Mouse (Mus musculus): ENCODE results near the gene Pip5k1c. TPM values are rescaled to one million over a fixed set of nuclear protein-coding genes. Genes with fewer than 3 reads are reported as not detected.

Gene Pip5k1c
- polyA plus RNA-seq, 1 experiment from 2014 or later, result 14.7 TPM

DNA sequence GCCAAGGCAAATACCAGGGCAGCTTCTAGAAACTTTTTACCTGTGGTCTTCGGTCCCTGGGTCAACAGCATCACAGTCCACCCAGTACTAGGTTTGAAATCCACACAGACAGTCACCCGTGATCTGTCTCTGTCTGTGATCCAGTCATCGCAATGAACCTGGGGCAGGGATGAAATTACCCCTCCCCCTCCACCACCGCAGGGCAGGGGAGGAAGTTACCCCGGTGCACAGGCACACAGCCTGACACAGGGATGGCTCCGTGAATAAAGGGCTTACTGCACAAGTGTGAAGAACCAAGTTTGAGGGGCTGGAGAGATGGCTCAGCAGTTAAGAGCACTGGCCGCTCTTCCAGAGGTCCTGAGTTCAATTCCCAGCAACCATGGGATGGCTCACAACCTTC is 11.0 kb downstream of the Pip5k1c start:
- no peaks in the 10 kb centered on the region for H3K27me3 ChIP-seq (ENCODE audit: control insufficient read depth, insufficient read depth, low read depth, low read length)
- 34% methylated on average over 7 of the region's 7 CpGs for WGBS (ENCODE audit: insufficient replicate concordance)
- H3K4me3 ChIP-seq (ENCODE audit: low read depth, low read length), result no peak overlapping the region
- H3K9ac ChIP-seq (ENCODE audit: low read depth, low read length), result no peak overlapping the region
- H3K27ac ChIP-seq (ENCODE audit: low read length), result no peak overlapping the region
- H3K9me3 ChIP-seq (replicated peaks; ENCODE audit: control insufficient read depth, low read length), result no peaks in the 10 kb centered on the region
- no peak for ATAC-seq (ENCODE audit: low read depth)
- H3K4me1 ChIP-seq (ENCODE audit: control insufficient read depth, low read depth, low read length), result peaks cover 62% of the 10 kb centered on the region
- H3K36me3 ChIP-seq (ENCODE audit: control insufficient read depth, insufficient read depth), result peaks cover 18% of the 10 kb centered on the region
- no peak overlapping the region for H3K4me2 ChIP-seq (ENCODE audit: low read depth, low read length)

DNA sequence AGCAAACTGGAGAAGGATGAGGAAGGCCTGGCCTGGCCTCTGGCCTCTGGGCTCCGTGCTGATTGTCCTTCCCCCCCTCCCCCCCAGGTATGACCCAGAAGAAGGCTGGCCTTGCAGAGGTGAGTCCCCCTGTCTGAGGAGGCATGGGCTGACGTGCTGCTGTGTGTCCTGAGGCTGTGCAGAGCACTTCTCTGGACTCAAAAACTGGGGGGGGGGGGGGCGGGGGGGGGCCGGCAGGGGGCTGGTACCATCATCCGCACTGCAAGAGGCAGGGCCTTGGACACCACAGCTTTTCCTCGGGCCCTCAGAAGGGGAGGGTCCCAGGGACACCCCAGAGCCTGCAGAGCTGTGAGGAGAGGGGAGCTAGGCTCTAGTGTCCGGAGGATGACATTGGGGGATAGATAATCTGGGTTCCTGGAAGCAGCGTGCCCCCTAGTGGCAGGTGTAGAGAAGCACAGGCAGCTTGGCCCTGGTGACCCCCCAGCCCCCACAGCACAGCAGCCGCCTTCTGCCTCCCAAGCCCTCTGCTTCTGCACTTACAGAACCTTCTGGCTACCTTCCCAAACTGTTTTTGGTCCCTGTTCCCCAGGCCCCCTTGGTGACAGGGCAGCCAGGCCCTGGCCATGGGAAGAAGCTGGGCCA is 12.0 kb downstream of the Pip5k1c start:
- peak; percentile 10; the same call in 1 of the 2 replicates for ATAC-seq (ENCODE audit: low read depth)
- H3K9ac ChIP-seq (ENCODE audit: low read depth, low read length), result no peak overlapping the region
- H3K9me3 ChIP-seq (replicated peaks; ENCODE audit: control insufficient read depth, low read length), result no peaks in the 10 kb centered on the region
- no peak overlapping the region for H3K4me2 ChIP-seq (ENCODE audit: low read depth, low read length)
- no peaks in the 10 kb centered on the region for H3K27me3 ChIP-seq (ENCODE audit: control insufficient read depth, insufficient read depth, low read depth, low read length)
- H3K27ac ChIP-seq (ENCODE audit: low read length), result no peak overlapping the region
- peaks cover 25% of the 10 kb centered on the region for H3K36me3 ChIP-seq (ENCODE audit: control insufficient read depth, insufficient read depth)
- no peak overlapping the region for H3K4me3 ChIP-seq (ENCODE audit: low read depth, low read length)
- H3K4me1 ChIP-seq (ENCODE audit: control insufficient read depth, low read depth, low read length), result peaks cover 53% of the 10 kb centered on the region
- WGBS (ENCODE audit: insufficient replicate concordance), result 16% methylated on average over 6 of the region's 9 CpGs

- ATAC-seq (ENCODE audit: low read depth), result no peak
- Histone ChIP-seq H3K4me2 (ENCODE audit: low read depth, low read length) (no peak overlapping the region), H3K27me3 (ENCODE audit: control insufficient read depth, insufficient read depth, low read depth, low read length) (no peaks in the 10 kb centered on the region), H3K36me3 (ENCODE audit: control insufficient read depth, insufficient read depth) (peaks cover 25% of the 10 kb centered on the region), H3K9me3 (replicated peaks; ENCODE audit: control insufficient read depth, low read length) (no peaks in the 10 kb centered on the region), H3K4me3 (ENCODE audit: low read depth, low read length) (no peak overlapping the region), H3K9ac (ENCODE audit: low read depth, low read length) (no peak overlapping the region), H3K27ac (ENCODE audit: low read length) (no peak overlapping the region), H3K4me1 (ENCODE audit: control insufficient read depth, low read depth, low read length) (peaks cover 44% of the 10 kb centered on the region)
- 84% methylated on average over 14 of the region's 14 CpGs for WGBS (ENCODE audit: insufficient replicate concordance)
These were observed 12.9 kb downstream of the Pip5k1c start for GRCm38 (mm10) chr10:81305663-81306062.

DNA sequence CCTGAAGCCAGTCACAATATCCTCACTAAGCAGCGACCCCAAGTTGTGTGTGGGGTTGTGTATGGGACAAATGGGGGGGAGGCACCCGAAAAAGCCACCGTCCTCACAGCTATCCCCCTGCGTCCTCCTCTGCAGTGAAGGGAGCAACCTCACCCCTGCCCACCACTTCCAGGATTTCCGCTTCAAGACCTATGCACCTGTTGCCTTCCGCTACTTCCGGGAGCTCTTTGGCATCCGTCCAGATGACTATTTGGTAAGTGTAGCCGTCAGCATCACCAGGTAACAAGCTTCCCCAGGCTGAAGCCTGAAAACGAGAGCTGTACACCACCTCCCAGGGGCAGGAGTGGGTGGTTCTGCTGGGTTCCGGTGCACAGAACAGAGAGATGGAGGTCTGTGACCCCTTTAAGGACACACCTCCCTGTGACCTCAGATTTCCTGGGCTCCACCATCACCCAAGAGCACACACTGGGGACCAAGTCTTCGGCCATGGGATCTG is 13.5 kb downstream of the Pip5k1c start:
- no peak for ATAC-seq (ENCODE audit: low read depth)
- H3K4me2 ChIP-seq (ENCODE audit: low read depth, low read length), result no peak overlapping the region
- WGBS (ENCODE audit: insufficient replicate concordance), result 81% methylated on average over 12 of the region's 12 CpGs
- no peaks in the 10 kb centered on the region for H3K27me3 ChIP-seq (ENCODE audit: control insufficient read depth, insufficient read depth, low read depth, low read length)
- no peak overlapping the region for H3K4me3 ChIP-seq (ENCODE audit: low read depth, low read length)
- H3K9ac ChIP-seq (ENCODE audit: low read depth, low read length), result no peak overlapping the region
- no peak overlapping the region for H3K27ac ChIP-seq (ENCODE audit: low read length)
- H3K36me3 ChIP-seq (ENCODE audit: control insufficient read depth, insufficient read depth), result peaks cover 25% of the 10 kb centered on the region
- peaks cover 39% of the 10 kb centered on the region for H3K4me1 ChIP-seq (ENCODE audit: control insufficient read depth, low read depth, low read length)
- H3K9me3 ChIP-seq (replicated peaks; ENCODE audit: control insufficient read depth, low read length), result no peaks in the 10 kb centered on the region

GRCm38 (mm10) chr10:81306837-81307682 is 14.3 kb downstream of the Pip5k1c start:
- WGBS (ENCODE audit: insufficient replicate concordance), result 83% methylated on average over 21 of the region's 21 CpGs
- Histone ChIP-seq H3K27me3 (ENCODE audit: control insufficient read depth, insufficient read depth, low read depth, low read length) (no peaks in the 10 kb centered on the region), H3K4me1 (ENCODE audit: control insufficient read depth, low read depth, low read length) (peaks cover 30% of the 10 kb centered on the region), H3K9me3 (replicated peaks; ENCODE audit: control insufficient read depth, low read length) (no peaks in the 10 kb centered on the region), H3K27ac (ENCODE audit: low read length) (no peak overlapping the region), H3K36me3 (ENCODE audit: control insufficient read depth, insufficient read depth) (peaks cover 25% of the 10 kb centered on the region), H3K9ac (ENCODE audit: low read depth, low read length) (no peak overlapping the region), H3K4me2 (ENCODE audit: low read depth, low read length) (no peak overlapping the region), H3K4me3 (ENCODE audit: low read depth, low read length) (no peak overlapping the region)
- ATAC-seq (ENCODE audit: low read depth), result no peak

DNA sequence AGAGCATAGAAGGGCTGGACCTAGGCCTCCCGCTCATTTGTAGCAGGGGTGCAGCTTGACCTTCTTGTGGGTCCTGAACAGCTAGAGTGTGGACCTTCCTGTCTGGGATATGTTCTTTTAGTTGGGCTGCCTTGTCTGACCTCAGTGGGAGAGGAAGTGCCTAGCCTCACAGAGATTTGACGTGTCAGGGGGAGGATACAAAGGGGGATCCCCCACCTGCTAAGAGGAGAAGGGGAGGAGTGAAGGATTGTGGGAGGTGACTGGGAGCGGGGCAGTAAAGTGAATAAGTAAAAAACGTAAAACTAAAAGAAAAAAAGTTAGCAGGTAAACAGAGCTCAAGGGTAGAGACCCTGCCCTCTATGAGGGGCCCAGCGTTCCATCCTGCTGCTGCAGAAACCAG is 16.8 kb downstream of the Pip5k1c start:
- H3K4me3 ChIP-seq (ENCODE audit: low read depth, low read length), result no peak overlapping the region
- H3K27ac ChIP-seq (ENCODE audit: low read length), result no peak overlapping the region
- 72% methylated on average over 5 of the region's 5 CpGs for WGBS (ENCODE audit: insufficient replicate concordance)
- H3K4me2 ChIP-seq (ENCODE audit: low read depth, low read length), result no peak overlapping the region
- no peaks in the 10 kb centered on the region for H3K27me3 ChIP-seq (ENCODE audit: control insufficient read depth, insufficient read depth, low read depth, low read length)
- no peak for ATAC-seq (ENCODE audit: low read depth)
- no peaks in the 10 kb centered on the region for H3K9me3 ChIP-seq (replicated peaks; ENCODE audit: control insufficient read depth, low read length)
- peaks cover 6% of the 10 kb centered on the region for H3K4me1 ChIP-seq (ENCODE audit: control insufficient read depth, low read depth, low read length)
- peaks cover 31% of the 10 kb centered on the region for H3K36me3 ChIP-seq (ENCODE audit: control insufficient read depth, insufficient read depth)
- no peak overlapping the region for H3K9ac ChIP-seq (ENCODE audit: low read depth, low read length)

GRCm38 (mm10) chr10:81313581-81313980 is 20.8 kb downstream of the Pip5k1c start:
- H3K27ac ChIP-seq (ENCODE audit: low read length), result no peak overlapping the region
- WGBS (ENCODE audit: insufficient replicate concordance), result 91% methylated on average over 13 of the region's 13 CpGs
- H3K4me2 ChIP-seq (ENCODE audit: low read depth, low read length), result no peak overlapping the region
- no peak overlapping the region for H3K9ac ChIP-seq (ENCODE audit: low read depth, low read length)
- ATAC-seq (ENCODE audit: low read depth), result no peak
- no peaks in the 10 kb centered on the region for H3K27me3 ChIP-seq (ENCODE audit: control insufficient read depth, insufficient read depth, low read depth, low read length)
- H3K9me3 ChIP-seq (replicated peaks; ENCODE audit: control insufficient read depth, low read length), result no peaks in the 10 kb centered on the region
- H3K4me3 ChIP-seq (ENCODE audit: low read depth, low read length), result no peak overlapping the region
- H3K36me3 ChIP-seq (ENCODE audit: control insufficient read depth, insufficient read depth), result peaks cover 16% of the 10 kb centered on the region
- H3K4me1 ChIP-seq (ENCODE audit: control insufficient read depth, low read depth, low read length), result peaks cover 19% of the 10 kb centered on the region

GRCm38 (mm10) chr10:81314201-81314600 is 21.4 kb downstream of the Pip5k1c start:
- H3K9ac ChIP-seq (ENCODE audit: low read depth, low read length), result no peak overlapping the region
- no peak overlapping the region for H3K4me2 ChIP-seq (ENCODE audit: low read depth, low read length)
- H3K9me3 ChIP-seq (replicated peaks; ENCODE audit: control insufficient read depth, low read length), result no peaks in the 10 kb centered on the region
- WGBS (ENCODE audit: insufficient replicate concordance), result 71% methylated on average over 7 of the region's 7 CpGs
- no peaks in the 10 kb centered on the region for H3K27me3 ChIP-seq (ENCODE audit: control insufficient read depth, insufficient read depth, low read depth, low read length)
- H3K36me3 ChIP-seq (ENCODE audit: control insufficient read depth, insufficient read depth), result peaks cover 12% of the 10 kb centered on the region; the same call in 1 of the 2 replicates
- no peak overlapping the region for H3K27ac ChIP-seq (ENCODE audit: low read length)
- no peak for ATAC-seq (ENCODE audit: low read depth)
- no peak overlapping the region for H3K4me3 ChIP-seq (ENCODE audit: low read depth, low read length)
- peaks cover 25% of the 10 kb centered on the region for H3K4me1 ChIP-seq (ENCODE audit: control insufficient read depth, low read depth, low read length)

- peaks cover 35% of the 10 kb centered on the region for H3K4me1 ChIP-seq (ENCODE audit: control insufficient read depth, low read depth, low read length)
- 78% methylated on average over 16 of the region's 16 CpGs for WGBS (ENCODE audit: insufficient replicate concordance)
These were observed 22.8 kb downstream of the Pip5k1c start for GRCm38 (mm10) chr10:81315587-81315986.

More at GRCm38 (mm10) chr10:81315587-81315986, 22.8 kb downstream of the Pip5k1c start:
- Histone ChIP-seq H3K36me3 (ENCODE audit: control insufficient read depth, insufficient read depth) (peaks cover 9% of the 10 kb centered on the region; the same call in 1 of the 2 replicates), H3K9ac (ENCODE audit: low read depth, low read length) (no peak overlapping the region), H3K4me2 (ENCODE audit: low read depth, low read length) (no peak overlapping the region), H3K27ac (ENCODE audit: low read length) (no peak overlapping the region), H3K9me3 (replicated peaks; ENCODE audit: control insufficient read depth, low read length) (no peaks in the 10 kb centered on the region), H3K27me3 (ENCODE audit: control insufficient read depth, insufficient read depth, low read depth, low read length) (no peaks in the 10 kb centered on the region), H3K4me3 (ENCODE audit: low read depth, low read length) (no peak overlapping the region)
- no peak for ATAC-seq (ENCODE audit: low read depth)

Measured in liver, embryonic 16.5 days (tissue).